Mouse (Mus musculus) myocyte (in vitro differentiated cells): ENCODE measurements around the gene Rap1gap2.

ENCODE experiments used
- POLR2A ChIP-seq: IDR thresholded peaks from one replicate; pipeline ENCODE4 v1.6.1; 2011; ENCODE audit warnings: low read depth, mild to moderate bottlenecking, control low read depth, moderate library complexity; ENCODE audit not compliant: insufficient read length
- REST ChIP-seq: IDR thresholded peaks from one replicate; pipeline ENCODE4 v1.6.1; 2011; ENCODE audit warnings: mild to moderate bottlenecking, control low read depth, moderate library complexity; ENCODE audit not compliant: insufficient read depth, insufficient read length
- TCF12 ChIP-seq: IDR thresholded peaks from one replicate; pipeline ENCODE4 v1.6.1; 2011; ENCODE audit warnings: mild to moderate bottlenecking, control low read depth; ENCODE audit not compliant: poor library complexity, insufficient read depth, severe bottlenecking

DNA sequence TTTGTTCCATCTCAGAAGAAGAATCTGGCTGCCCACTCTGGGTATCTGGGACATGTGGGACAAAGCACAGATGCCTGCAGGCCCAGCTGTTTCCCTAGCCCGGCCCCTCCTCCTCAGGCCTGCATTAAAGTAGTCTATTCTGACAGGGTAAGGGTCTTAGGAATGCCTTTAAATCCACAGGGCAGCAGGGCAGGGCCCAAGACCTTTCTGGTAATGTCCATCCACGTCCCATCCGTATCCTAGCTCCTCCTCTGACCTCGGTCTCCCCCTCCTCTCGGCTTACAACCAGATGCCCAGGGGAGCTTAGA lies 201.3 kb downstream of the Rap1gap2 start:
- no peak for TF ChIP-seq TCF12
- no peak for TF ChIP-seq POLR2A
- TF ChIP-seq REST: no peak
